ENCODE assay signal across 12 mouse cellular contexts in genomic region chr3:88714725-88715124, GRCm38 (mm10).
"Had no signal": no experiment of that assay in that cellular context is flagged by ENCODE, and none has a peak within 500 bp of the region (broad histone marks: within the 10 kb centered on the region; RNA-seq: fewer than 3 reads in every experiment).

No protein-coding gene starts in this region.

- H3K9ac ChIP-seq: liver, embryonic 13.5 days had no signal

- H3K4me3 ChIP-seq: layer of hippocampus, adult 2 months; liver, embryonic 13.5 days had no signal

- H3K27me3 ChIP-seq: liver, embryonic 13.5 days had no signal

- H3K4me2 ChIP-seq: liver, embryonic 13.5 days; midbrain, embryonic 11.5 days had no signal

- DNase-seq: kidney, adult 8-10 months; kidney, postnatal 25 days; layer of hippocampus, adult 9-11 months; liver, embryonic 13.5 days; lung, adult 2 months; lung, postnatal 14 days; lung, postnatal 4 days; midbrain, embryonic 14.5 days; thymus, adult 18-20 months; thymus, postnatal 36 days had no signal

- H3K27ac ChIP-seq: layer of hippocampus, adult 2 months; liver, embryonic 13.5 days had no signal

- H3K9me3 ChIP-seq: liver, embryonic 13.5 days had no signal
